8 mouse cellular contexts compared by ENCODE assay signal in genomic region chr8:8690146-8691092, GRCm38 (mm10). TPM values are rescaled to one million over a fixed set of nuclear protein-coding genes. Genes with fewer than 3 reads are reported as not detected.
DNase-seq lines count a peak whose midpoint lies in the region; ATAC-seq and TF ChIP-seq lines count a peak whose summit lies in the region.

Gene Arglu1, minus strand, starts transcription at chr8:8690521.

- no peak for TF ChIP-seq CTCF in cortical plate, adult 2 months (IDR thresholded peaks at IDR 0.05; ENCODE audit: extremely low read depth, insufficient read depth, low read length)

- peak; percentile 99 for DNase-seq in gastrocnemius, postnatal 10 days
- peak; percentile 95 for DNase-seq in induced T-regulatory cell, adult 2 months (ENCODE audit: low read depth)
- DNase-seq in left cerebral cortex, adult 9 months (ENCODE audit: low spot score in 2 of 2) = peak; percentile 77 to 95
- DNase-seq in right cerebral cortex, postnatal 14 days = peak; percentile 99
- peak; percentile 95 to 96 for DNase-seq in urinary bladder, postnatal 36 days (ENCODE audit: low spot score in 2 of 2)

- H3K27ac ChIP-seq in cortical plate, adult 2 months (ENCODE audit: insufficient read depth, low read length) = no peak within 1 kb of the TSS; the same call in none of the 2 replicates

- peak; percentile 88 for ATAC-seq in activated CD4-positive, CD25-positive, alpha-beta regulatory T cell, adult 4 months
- ATAC-seq in megakaryocyte progenitor cell, adult 5-6 weeks (replicated peaks; ENCODE audit: poor library complexity) = peak; percentile 90

- TF ChIP-seq POLR2A in cortical plate, adult 2 months (IDR thresholded peaks at IDR 0.05; ENCODE audit: extremely low read depth, insufficient read depth, low read length) = peak; percentile 76; the same call in 1 of the 2 replicates

- H3K4me1 ChIP-seq in cortical plate, adult 2 months (ENCODE audit: control insufficient read depth, insufficient read depth, low read length) = peaks cover 18% of the 10 kb centered on the region

- H3K4me3 ChIP-seq in cortical plate, adult 2 months (ENCODE audit: insufficient read depth, low read length) = peak within 1 kb of the TSS; percentile 91

RNA-seq across cellular contexts. Expression of gene Arglu1, which starts in this region (rescaled TPM):
- 100 to 1,000 TPM; 117 to 186 TPM for polyA plus RNA-seq in activated CD4-positive, CD25-positive, alpha-beta regulatory T cell, adult 4 months (2017; shearing (Covaris generic))
- polyA plus RNA-seq in cortical plate, adult 2 months (2012; rRNA removed) = 143 and 162 TPM in 2 replicates
- total RNA-seq in gastrocnemius, postnatal 10 days (2021) = 10 to 100 TPM; 33.5 to 46.7 TPM
- 85.5 and 96.3 TPM in 2 replicates for total RNA-seq in megakaryocyte progenitor cell, adult 5-6 weeks (2015)
- total RNA-seq in megakaryocyte progenitor cell, adult 5-6 weeks (2017) = 97.6 and 140 TPM in 2 replicates
